Mouse (Mus musculus) intestine, postnatal 0 days (tissue): ENCODE data around the gene Ranbp9. TPM values are rescaled to one million over a fixed set of nuclear protein-coding genes. Genes with fewer than 3 reads are reported as not detected.

Source experiments
- ATAC-seq: fragments of 200-750 bp; cut with Nextera tagmentation; 2 replicates; pipeline ENCODE4 v1.8.0; 2017; ENCODE audit warnings: mild to moderate bottlenecking, moderate TSS enrichment, moderate library complexity
- H3K27ac ChIP-seq: fragments of 300-500 bp; sonication (generic); 2 replicates; pipeline ENCODE4 v1.5.1; 2014; ENCODE audit warnings: mild to moderate bottlenecking, low read depth, low read length, moderate library complexity
- H3K27me3 ChIP-seq: fragments of 300-500 bp; sonication (generic); replicated peaks from 2 replicates; pipeline ENCODE4 v1.6.1; 2014; ENCODE audit warnings: low read length, mixed read lengths; ENCODE audit not compliant: control insufficient read depth, insufficient read depth
- H3K36me3 ChIP-seq: fragments of 300-500 bp; sonication (generic); 2 replicates; pipeline ENCODE4 v1.6.1; 2014; ENCODE audit warnings: mild to moderate bottlenecking, moderate library complexity; ENCODE audit not compliant: control insufficient read depth, insufficient read depth
- H3K4me1 ChIP-seq: fragments of 300-500 bp; sonication (generic); replicated peaks from 2 replicates; pipeline ENCODE4 v1.6.1; 2014; ENCODE audit warnings: antibody characterized with exemption, low read length, mixed read lengths; ENCODE audit not compliant: control insufficient read depth, insufficient read depth
- H3K4me2 ChIP-seq: fragments of 300-500 bp; sonication (generic); replicated peaks from 2 replicates; pipeline ENCODE4 v1.6.1; 2014; ENCODE audit warnings: low read depth, mild to moderate bottlenecking, moderate library complexity
- H3K4me3 ChIP-seq: fragments of 300-500 bp; sonication (generic); 2 replicates; pipeline ENCODE4 v1.5.1; 2014; ENCODE audit warnings: low read depth, low read length
- H3K9ac ChIP-seq: fragments of 300-500 bp; sonication (generic); 2 replicates; pipeline ENCODE4 v1.6.1; 2014; ENCODE audit warnings: mild to moderate bottlenecking, low read depth, low read length
- H3K9me3 ChIP-seq: fragments of 300-500 bp; sonication (generic); 2 replicates; pipeline ENCODE4 v1.6.1; 2016; ENCODE audit warnings: mixed run types; ENCODE audit not compliant: control insufficient read depth
- CTCF ChIP-seq: sonication (generic); IDR thresholded peaks from 2 replicates; pipeline ENCODE4 v1.5.1; 2016; ENCODE audit warnings: low read depth, mild to moderate bottlenecking, control low read depth, antibody characterized with exemption, moderate library complexity
- WGBS: fragments of 180-500 bp; shearing (Covaris S2); extraction: QIAGEN DNeasy Blood & Tissue Kit; methylation state at CpG from one replicate; pipeline ENCODE4 v1.1.7; 2014; 5-methylcytosine and 5-hydroxymethylcytosine counted together
- polyA plus RNA-seq: library from polyadenylated mRNA; unstranded; fragments of >200 nt; fragmentation: Nextera tagmentation; extraction: Ambion mirVana; gene quantifications from 2 replicates; pipeline ENCODE4 v1.2.1, GENCODE M21; 2015

The Ranbp9 gene
- polyA plus RNA-seq, 1 experiment from 2014 or later = 7.2 TPM

DNA sequence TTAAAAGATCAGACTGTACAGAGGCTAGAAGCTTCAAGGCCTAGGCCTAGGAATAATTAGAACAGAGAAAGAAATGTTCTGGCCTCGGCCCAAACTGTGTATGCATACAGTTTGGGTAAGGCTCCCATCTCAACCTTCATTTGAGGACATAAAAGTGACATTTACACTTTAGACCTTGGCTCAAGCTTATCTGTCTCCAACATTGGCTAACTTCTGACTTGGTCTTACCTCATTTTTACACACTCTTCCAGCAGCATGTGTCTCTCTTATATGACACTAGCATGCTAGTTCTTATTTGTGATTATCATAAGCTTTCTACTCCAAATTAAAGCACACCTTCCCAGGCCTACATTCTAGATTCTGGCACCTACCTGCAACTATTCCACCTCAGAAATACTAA is 11.5 kb downstream of the Ranbp9 start:
- H3K27ac ChIP-seq = no peak overlapping the region
- H3K27me3 ChIP-seq = no peaks in the 10 kb centered on the region
- H3K9ac ChIP-seq = no peak overlapping the region
- ATAC-seq = no peak
- no peak for TF ChIP-seq CTCF
- no peak overlapping the region for H3K4me2 ChIP-seq
- no peak overlapping the region for H3K4me3 ChIP-seq
- peaks cover 2% of the 10 kb centered on the region; the same call in 1 of the 2 replicates for H3K9me3 ChIP-seq
- 81% methylated on average over 1 of the region's 1 CpGs for WGBS
- no peaks in the 10 kb centered on the region for H3K36me3 ChIP-seq
- H3K4me1 ChIP-seq = peaks cover 5% of the 10 kb centered on the region; the same call in 1 of the 2 replicates

GRCm38 (mm10) chr13:43464605-43465004 is 16.5 kb downstream of the Ranbp9 start:
- H3K36me3 ChIP-seq = no peaks in the 10 kb centered on the region
- H3K4me3 ChIP-seq = no peak overlapping the region
- 97% methylated on average over 2 of the region's 2 CpGs for WGBS
- no peak for TF ChIP-seq CTCF
- H3K9ac ChIP-seq = no peak overlapping the region
- no peak for ATAC-seq
- H3K9me3 ChIP-seq = peaks cover 2% of the 10 kb centered on the region; the same call in 1 of the 2 replicates
- no peaks in the 10 kb centered on the region for H3K4me1 ChIP-seq
- H3K27me3 ChIP-seq = no peaks in the 10 kb centered on the region
- H3K27ac ChIP-seq = no peak overlapping the region
- no peak overlapping the region for H3K4me2 ChIP-seq

- TF ChIP-seq CTCF = peak; percentile 52
- 32% methylated on average over 1 of the region's 1 CpGs for WGBS
- Histone ChIP-seq H3K4me2 (no peak overlapping the region), H3K9me3 (no peaks in the 10 kb centered on the region), H3K36me3 (no peaks in the 10 kb centered on the region), H3K4me1 (0 out of 2 replicates have a peak, but pooled peaks cover 3% of the 10 kb centered on the region), H3K27ac (no peak overlapping the region), H3K4me3 (no peak overlapping the region), H3K27me3 (no peaks in the 10 kb centered on the region), H3K9ac (no peak overlapping the region)
- no peak for ATAC-seq
These were observed 23.9 kb downstream of the Ranbp9 start for GRCm38 (mm10) chr13:43457161-43457560.

DNA sequence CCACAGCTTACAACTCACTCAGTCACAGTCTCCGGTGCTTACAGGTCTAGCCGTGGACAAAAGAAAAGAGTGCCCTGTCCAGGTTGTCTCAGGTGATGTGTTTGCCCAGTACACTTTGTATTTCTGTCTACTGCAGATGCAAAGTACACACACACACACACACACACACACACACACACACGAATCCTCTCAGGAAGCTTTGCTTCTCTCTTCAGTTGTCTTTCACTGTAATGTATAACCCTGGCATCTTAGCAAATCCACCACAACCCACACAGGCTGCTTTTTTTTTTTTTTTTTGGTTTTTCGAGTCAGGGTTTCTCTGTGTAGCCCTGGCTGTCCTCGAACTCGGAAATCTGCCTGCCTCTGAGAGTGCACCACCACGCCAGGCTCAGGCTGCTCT is 26.7 kb downstream of the Ranbp9 start:
- ATAC-seq = no peak
- TF ChIP-seq CTCF = no peak
- 70% methylated on average over 7 of the region's 7 CpGs for WGBS

GRCm38 (mm10) chr13:43452843-43453605 is 28.1 kb downstream of the Ranbp9 start:
- Histone ChIP-seq H3K27ac (no peak overlapping the region), H3K27me3 (no peaks in the 10 kb centered on the region), H3K9me3 (no peaks in the 10 kb centered on the region), H3K36me3 (no peaks in the 10 kb centered on the region), H3K9ac (no peak overlapping the region), H3K4me3 (no peak overlapping the region), H3K4me1 (0 out of 2 replicates have a peak, but pooled peaks cover 6% of the 10 kb centered on the region), H3K4me2 (no peak overlapping the region)
- WGBS = 45% methylated on average over 7 of the region's 7 CpGs
- TF ChIP-seq CTCF = no peak
- no peak for ATAC-seq

More for the DNA sequence above, 26.7 kb downstream of the Ranbp9 start:
- 0 out of 2 replicates have a peak, but pooled peaks cover 3% of the 10 kb centered on the region for H3K4me1 ChIP-seq
- no peak overlapping the region for H3K4me2 ChIP-seq
- H3K4me3 ChIP-seq = no peak overlapping the region
- H3K9ac ChIP-seq = no peak overlapping the region
- H3K9me3 ChIP-seq = no peaks in the 10 kb centered on the region
- H3K27ac ChIP-seq = no peak overlapping the region
- H3K36me3 ChIP-seq = no peaks in the 10 kb centered on the region
- no peaks in the 10 kb centered on the region for H3K27me3 ChIP-seq

DNA sequence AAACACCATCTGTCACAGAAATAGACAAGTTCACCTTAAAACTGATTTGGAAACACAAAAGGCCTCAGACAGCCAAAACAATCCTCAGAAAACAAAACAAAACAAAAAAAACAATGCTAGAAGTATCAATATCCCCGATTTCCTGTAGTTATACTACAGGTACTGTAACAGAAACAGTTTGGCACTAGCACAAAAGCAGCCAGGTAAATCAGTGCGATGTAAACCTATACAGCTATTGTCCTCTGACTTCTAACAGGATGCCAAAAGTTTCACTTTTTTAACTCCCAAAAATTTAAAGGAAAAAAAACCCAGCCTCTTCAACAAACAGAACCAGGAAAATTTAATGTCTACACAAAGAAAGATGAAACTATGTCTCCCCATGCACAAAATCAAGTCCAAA is 28.9 kb downstream of the Ranbp9 start:
- WGBS = 87% methylated on average over 2 of the region's 2 CpGs
- Histone ChIP-seq H3K4me3 (no peak overlapping the region), H3K36me3 (no peaks in the 10 kb centered on the region), H3K4me1 (0 out of 2 replicates have a peak, but pooled peaks cover 6% of the 10 kb centered on the region), H3K27me3 (no peaks in the 10 kb centered on the region), H3K9ac (no peak overlapping the region), H3K4me2 (no peak overlapping the region), H3K9me3 (no peaks in the 10 kb centered on the region), H3K27ac (no peak overlapping the region)
- ATAC-seq = no peak
- no peak for TF ChIP-seq CTCF
